Mouse (Mus musculus): ENCODE results near the gene Plbd2.

- TF ChIP-seq CTCF (IDR thresholded peaks at IDR 0.05; ENCODE audit: extremely low read depth, insufficient read depth, insufficient read length, insufficient replicate concordance): no peak
- no peak for TF ChIP-seq POLR2A (IDR thresholded peaks at IDR 0.05; ENCODE audit: low read depth, low read length)
Observed at GRCm38 (mm10) chr5:120505781-120506180, 2.4 kb upstream of the Plbd2 start.
